Mouse (Mus musculus) gastrocnemius, postnatal 14 days (tissue): ENCODE data around the gene Arid3c. TPM values are rescaled to one million over a fixed set of nuclear protein-coding genes. Genes with fewer than 3 reads are reported as not detected.
"Not testable (repeated sequence)": the region's sequence is repeated elsewhere in the genome, so short reads cannot be mapped to it uniquely, and the experiment has no call there.

ENCODE experiments used
- DNase-seq: peaks from one replicate; pipeline ENCODE4 v3.0.0; 2021; ENCODE audit warnings: mixed read lengths
- intact Hi-C: fragments of 180-260 bp; cut with DNase I; formaldehyde crosslinking; loops from one replicate; pipeline ENCODE4 v1.15.1; 2025; ENCODE audit warnings: low total_unique reads
- total RNA-seq, 2 experiments: library from RNA; stranded (reverse); gene quantifications; 2 replicates each; pipeline ENCODE4 v1.2.3; 2021

Gene Arid3c
- total RNA-seq, 2 experiments from 2014 or later, result not detected

DNA sequence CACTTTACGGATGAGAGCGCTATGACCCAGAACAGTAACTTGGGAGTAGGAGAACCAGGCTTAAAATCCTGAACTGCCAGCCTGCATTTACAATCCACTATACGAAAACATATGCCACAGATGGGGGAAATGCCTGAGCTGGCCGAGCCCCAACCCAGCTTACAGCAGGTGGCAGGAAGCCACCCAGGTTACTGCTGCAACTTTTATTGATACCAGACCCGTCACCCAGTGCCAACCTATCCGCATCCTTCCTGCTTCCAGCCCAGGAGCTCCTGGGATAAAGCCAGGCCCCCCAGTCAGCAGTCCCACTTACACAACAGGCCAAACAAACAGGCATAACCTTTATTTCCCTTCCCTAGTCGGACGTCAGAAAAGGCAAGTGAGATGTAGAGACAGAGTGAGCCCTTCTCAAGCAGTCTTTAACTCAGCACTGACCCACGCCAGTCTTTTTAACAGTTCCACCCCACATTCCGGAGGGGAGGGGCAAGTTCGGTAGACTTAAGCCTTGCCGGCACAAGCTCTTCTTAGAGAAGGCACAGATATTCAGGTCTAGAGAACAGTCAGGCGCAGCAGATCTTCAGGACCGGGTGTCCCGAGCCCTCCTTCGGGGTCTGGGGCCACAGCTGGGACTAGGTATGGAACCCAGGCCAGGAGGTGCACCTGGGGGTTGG lies 19.1 kb downstream of the Arid3c start:
- intact Hi-C loops, result no loop called here
- no peak for DNase-seq

- intact Hi-C loops, result no loop called here
These were observed 20.7 kb downstream of the Arid3c start for GRCm38 (mm10) chr4:41710229-41710628.

DNA sequence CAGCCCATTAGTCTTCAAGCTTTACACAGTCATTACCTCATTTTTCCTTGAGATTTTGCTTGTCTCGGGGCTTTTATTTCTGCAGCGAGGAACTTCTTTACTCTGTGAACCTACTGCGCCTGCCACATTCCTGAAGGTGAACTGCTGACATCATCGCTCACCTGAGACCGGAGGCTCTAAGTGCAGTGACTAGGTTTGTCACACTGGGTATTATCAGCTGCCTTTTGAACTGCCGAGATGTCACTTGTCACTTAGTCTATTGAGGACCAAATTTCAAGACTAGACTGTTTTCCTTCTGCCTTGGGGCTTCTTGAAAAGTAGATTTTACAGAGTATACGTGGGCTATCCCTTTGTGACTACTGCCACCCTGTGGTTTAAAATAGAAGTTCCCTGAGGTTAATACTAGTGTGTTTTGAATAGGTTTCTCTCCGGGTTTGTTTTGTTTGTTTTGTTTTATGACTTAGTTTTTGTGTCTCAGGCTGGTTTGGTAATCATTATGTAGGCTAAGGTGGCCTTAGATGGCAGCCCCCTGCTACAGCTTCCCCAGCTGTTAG lies 22.7 kb downstream of the Arid3c start:
- intact Hi-C loops, result loop anchor here (5.0 to 10.0 kb wide), 3 partner anchors 51 to 153 kb away; no protein-coding TSS in a partner anchor
- no peak for DNase-seq

More at GRCm38 (mm10) chr4:41710229-41710628, 20.7 kb downstream of the Arid3c start:
- DNase-seq, result no peak

DNA sequence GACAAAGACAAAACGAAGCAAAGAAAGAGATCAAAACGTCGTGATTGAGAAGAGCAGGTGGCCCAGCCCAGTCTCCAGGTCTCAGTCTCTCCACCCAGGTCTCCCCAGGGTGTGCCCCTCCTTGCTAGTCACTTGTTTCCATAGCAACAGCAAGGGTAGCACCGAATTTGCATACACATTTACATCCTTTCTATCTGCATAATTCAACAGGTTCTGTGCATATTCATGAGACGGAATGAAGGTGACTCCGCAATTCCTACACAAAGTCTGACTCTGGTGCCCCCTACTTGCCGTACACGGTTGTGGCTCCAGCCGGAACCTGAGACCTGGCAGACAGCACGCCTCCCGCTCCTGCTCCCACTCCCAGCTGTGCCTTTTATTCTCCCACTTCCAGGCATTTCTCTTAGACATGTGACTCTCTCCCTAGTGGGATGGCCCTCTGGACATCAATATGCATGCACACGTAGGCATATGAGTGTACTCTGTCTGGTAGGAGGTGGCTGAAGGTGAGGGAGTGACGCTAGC lies 23.9 kb downstream of the Arid3c start:
- peak; percentile 60 for DNase-seq
- intact Hi-C loops, result loop anchor here (5.0 to 10.0 kb wide), 3 partner anchors 50 to 152 kb away; no protein-coding TSS in a partner anchor

DNA sequence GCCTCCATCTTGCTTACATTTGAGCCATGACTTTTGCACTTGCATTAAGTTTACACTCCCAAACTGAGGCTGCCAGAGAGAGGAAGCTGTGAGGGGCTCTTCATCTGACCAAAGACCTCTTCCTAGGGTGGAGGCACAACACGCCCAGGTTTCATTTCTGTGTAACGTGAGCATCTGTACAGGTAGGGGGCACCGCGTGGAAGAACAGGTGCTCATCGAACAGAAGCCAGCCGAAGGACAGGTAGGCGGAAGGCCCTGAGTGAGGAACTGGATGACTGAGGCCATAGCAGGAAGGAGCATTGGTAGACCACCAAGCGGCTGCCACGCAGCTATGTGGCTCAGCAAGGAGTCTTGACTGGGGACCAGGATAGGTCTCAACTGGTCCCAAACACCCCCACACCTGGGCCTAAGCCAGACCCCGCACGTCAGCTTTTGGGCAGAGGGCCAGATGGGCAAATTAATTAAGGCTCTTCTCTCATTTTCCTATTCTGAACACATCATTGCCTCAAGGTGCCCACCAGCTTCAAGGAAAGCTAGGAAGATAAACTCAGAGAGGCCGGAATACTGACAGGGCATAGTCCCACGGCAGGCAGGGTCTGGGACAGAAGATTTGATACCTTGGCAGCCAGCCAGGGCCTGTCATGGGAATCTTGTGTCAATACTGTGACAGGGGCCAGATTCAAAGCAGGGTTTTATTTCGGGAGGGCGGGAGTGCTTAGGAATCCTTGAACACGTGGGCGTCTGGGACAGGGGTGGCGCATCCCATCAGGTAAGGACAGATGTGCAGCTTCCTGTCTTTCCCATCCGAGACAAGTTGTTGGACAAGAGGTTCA lies 24.8 kb downstream of the Arid3c start:
- DNase-seq, result peak; percentile 14
- intact Hi-C loops, result loop anchor here (5.0 to 10.0 kb wide), 3 partner anchors 49 to 151 kb away; no protein-coding TSS in a partner anchor

- intact Hi-C loops, result loop anchor here (5.0 to 10.0 kb wide), 3 partner anchors 47 to 150 kb away; no protein-coding TSS in a partner anchor
- peak; percentile 8 for DNase-seq
These were observed 26.3 kb downstream of the Arid3c start for GRCm38 (mm10) chr4:41704651-41705050.

GRCm38 (mm10) chr4:41702226-41702625 lies 28.7 kb downstream of the Arid3c start:
- intact Hi-C loops, result loop anchor here (10.0 kb wide), 1 partner anchor 147 kb away; no protein-coding TSS in a partner anchor
- DNase-seq, result not testable (repeated sequence)

DNA sequence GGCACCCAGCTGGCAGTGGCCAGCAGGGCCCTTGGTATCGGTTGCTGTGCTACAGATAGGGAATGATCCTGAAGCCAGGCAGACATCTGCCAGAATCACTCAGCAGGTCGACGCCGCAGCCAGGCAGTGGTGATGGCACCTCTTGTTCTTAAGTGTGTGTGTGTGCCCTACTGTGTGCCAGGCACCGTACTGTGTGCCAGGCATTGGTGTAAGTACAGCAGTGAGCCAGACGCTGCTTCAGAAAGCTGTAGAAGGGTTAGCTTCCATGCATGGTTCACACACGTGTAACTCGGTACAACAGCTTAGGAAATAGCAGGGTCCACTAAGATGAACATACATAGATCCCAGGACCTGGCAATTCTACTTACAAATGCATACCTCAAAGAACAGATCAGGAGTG lies 30.7 kb downstream of the Arid3c start:
- peak; percentile 6 for DNase-seq
- intact Hi-C loops, result loop anchor here (10.0 kb wide), 1 partner anchor 145 kb away; no protein-coding TSS in a partner anchor

- intact Hi-C loops, result loop anchor here (10.0 kb wide), 1 partner anchor 145 kb away; no protein-coding TSS in a partner anchor
- peak; percentile 10 for DNase-seq
These were observed 31.2 kb downstream of the Arid3c start, which contains the start of gene Il11ra1 for GRCm38 (mm10) chr4:41699783-41700182. Gene Il11ra1 (plus strand): TSS chr4:41699989.

- intact Hi-C loops, result not testable (repeated sequence)
- DNase-seq, result peak; percentile 76
These were observed 32.4 kb downstream of the Arid3c start for GRCm38 (mm10) chr4:41698421-41699016.

DNA sequence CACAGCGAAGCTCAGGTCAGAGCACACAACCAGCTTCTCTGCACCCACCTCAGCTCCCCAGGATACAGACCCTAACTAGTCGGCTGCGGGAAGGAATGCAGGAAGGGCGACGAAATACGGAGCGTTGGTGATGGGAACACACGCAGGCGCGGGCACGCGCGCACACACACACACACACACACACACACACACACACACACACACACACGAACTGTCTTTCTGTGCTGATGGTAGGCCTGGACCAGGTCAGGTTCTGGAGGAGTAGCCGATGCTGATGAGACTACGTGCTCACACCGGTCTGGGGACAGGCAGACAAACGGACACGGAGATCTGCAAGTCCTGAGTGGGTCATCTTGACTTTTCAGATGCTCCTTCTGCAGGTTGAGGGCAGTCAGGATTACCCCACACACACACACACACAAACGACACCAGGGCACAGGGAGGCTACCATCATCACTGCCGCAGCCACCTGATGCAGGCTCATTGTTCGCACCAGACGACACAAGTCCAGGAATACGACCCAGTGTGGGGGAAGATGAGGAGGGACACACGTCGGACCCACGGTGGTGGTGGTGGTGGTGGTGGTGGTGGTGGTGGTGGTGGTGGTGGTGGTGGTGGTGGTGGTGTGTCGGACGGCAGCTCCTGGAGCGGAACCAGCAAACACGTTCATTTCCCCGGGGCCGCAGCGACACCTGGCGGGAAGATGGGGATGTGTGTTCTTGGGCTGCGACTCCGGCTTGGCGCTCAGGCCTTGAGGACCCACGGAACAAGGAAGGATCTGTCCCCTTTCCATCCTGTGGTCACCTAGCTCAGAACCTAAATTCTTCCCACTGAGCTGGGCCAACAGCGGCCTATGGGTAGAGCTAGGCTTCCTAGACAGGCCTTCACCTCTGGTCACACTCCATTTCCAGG lies 33.8 kb downstream of the Arid3c start, which contains the start of gene Cntfr:
Gene Cntfr (minus strand): TSS at position 160 of the 912 bp plus-strand sequence.
- intact Hi-C loops, result not testable (repeated sequence)
- peak; percentile 85 for DNase-seq

DNA sequence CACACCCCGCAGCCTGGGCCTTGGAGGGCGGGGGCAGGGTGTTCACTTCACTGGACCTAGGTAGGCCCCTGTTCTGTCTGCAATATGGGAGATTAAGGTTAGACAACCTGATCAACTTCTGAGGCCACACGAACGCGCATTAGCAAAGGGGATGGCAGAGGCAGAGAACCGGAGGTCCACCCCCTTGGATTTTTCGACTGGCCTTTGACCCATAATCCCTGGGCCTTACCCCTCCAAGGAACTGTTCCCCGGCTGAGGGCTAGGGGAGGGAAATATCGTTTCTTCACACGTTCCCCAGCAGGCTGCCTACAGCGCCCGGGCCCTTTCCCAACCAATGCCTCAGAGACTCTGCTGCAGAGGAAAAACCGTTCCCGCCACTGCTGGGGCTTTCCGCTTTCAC lies 34.5 kb downstream of the Arid3c start:
- DNase-seq, result peak; percentile 3
- intact Hi-C loops, result not testable (repeated sequence)

GRCm38 (mm10) chr4:41695800-41696199 lies 35.1 kb downstream of the Arid3c start:
- intact Hi-C loops, result not testable (repeated sequence)
- DNase-seq, result peak; percentile 5

GRCm38 (mm10) chr4:41693511-41693910 lies 37.4 kb downstream of the Arid3c start:
- DNase-seq, intact Hi-C loops: not testable (repeated sequence)

DNA sequence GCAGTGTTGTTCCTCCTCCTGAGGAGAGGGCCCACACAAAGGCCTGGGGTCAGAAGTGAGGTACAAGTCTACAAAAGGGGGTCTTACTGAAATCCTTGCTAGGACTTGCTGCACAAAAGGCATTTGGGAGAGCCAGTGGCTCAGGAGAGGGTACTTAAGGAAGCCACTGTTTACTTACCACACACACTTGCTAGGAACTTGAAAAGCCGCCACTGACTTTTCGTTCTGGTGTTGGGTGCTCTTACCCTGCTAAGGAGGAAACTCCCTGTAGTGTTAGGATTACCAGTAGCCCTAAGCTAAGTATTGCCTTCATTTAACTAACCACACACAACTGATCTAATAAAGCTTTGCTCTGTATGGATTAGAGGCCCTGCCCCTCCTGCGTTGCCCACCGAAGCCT lies 40.9 kb downstream of the Arid3c start:
- intact Hi-C loops, result not testable (repeated sequence)

GRCm38 (mm10) chr4:41688562-41688961 lies 42.4 kb downstream of the Arid3c start:
- intact Hi-C loops, DNase-seq: not testable (repeated sequence)

More for the DNA sequence above, 40.9 kb downstream of the Arid3c start:
- DNase-seq, result not testable (repeated sequence)

DNA sequence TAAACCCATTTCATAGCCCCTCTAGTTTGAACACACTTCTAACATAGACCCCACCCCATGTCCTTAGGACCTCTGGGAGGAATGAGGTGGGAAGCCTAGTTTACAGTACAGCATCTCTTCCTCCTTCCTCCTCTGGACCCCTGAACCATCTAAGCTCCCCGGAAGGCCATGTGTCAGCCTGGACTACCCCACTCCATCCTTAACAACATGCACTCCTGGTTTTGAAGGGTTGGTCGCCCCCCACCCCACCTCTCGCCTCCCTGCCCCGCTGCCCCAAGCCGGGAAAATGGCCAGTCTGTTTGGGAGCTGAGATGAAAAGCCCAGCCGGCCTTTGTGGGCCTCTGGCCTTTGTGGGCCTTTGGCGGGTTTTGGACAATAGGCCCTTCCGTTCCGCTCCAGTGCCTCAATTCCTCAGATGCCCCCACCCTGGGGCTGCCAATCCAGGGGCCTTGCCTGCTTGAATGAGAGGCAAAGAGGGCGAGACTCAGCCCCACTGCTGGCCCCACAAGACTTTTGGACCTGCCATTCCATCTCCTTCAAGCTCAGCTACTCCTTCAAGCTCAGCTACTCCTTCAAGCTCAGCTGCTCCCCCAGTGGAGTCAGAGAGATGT lies 45.0 kb downstream of the Arid3c start:
- intact Hi-C loops, DNase-seq: not testable (repeated sequence)
